Mouse (Mus musculus) embryonic facial prominence, embryonic 15.5 days (tissue): ENCODE data around the gene Ppp1r1b. TPM values are rescaled to one million over a fixed set of nuclear protein-coding genes. Genes with fewer than 3 reads are reported as not detected.

ENCODE experiments used
- ATAC-seq: fragments of 200-750 bp; cut with Nextera tagmentation; 2 replicates; pipeline ENCODE4 v1.8.0; 2017; ENCODE audit warnings: low read depth, moderate TSS enrichment; ENCODE audit not compliant: insufficient number of reproducible peaks, low FRiP score, low TSS enrichment
- H3K27ac ChIP-seq: fragments of 300-500 bp; sonication (generic); replicated peaks from 2 replicates; pipeline ENCODE4 v1.5.1; 2015; ENCODE audit warnings: mild to moderate bottlenecking, inconsistent platforms
- H3K27me3 ChIP-seq: fragments of 300-500 bp; sonication (generic); 2 replicates; pipeline ENCODE4 v1.6.1; 2015; ENCODE audit warnings: inconsistent platforms
- H3K36me3 ChIP-seq: fragments of 300-500 bp; sonication (generic); 2 replicates; pipeline ENCODE4 v1.6.1; 2015; ENCODE audit warnings: mild to moderate bottlenecking, inconsistent platforms
- H3K4me1 ChIP-seq: fragments of 300-500 bp; sonication (generic); 2 replicates; pipeline ENCODE4 v1.6.1; 2015; ENCODE audit warnings: inconsistent platforms
- H3K4me2 ChIP-seq: fragments of 300-500 bp; sonication (generic); replicated peaks from 2 replicates; pipeline ENCODE4 v1.6.1; 2015; ENCODE audit warnings: mild to moderate bottlenecking, inconsistent platforms
- H3K4me3 ChIP-seq: fragments of 300-500 bp; sonication (generic); replicated peaks from 2 replicates; pipeline ENCODE4 v1.5.1; 2015; ENCODE audit warnings: mild to moderate bottlenecking, inconsistent platforms
- H3K9ac ChIP-seq: fragments of 300-500 bp; sonication (generic); 2 replicates; pipeline ENCODE4 v1.6.1; 2015; ENCODE audit warnings: inconsistent platforms
- H3K9me3 ChIP-seq: fragments of 300-500 bp; sonication (generic); replicated peaks from 2 replicates; pipeline ENCODE4 v1.6.1; 2016; ENCODE audit warnings: inconsistent platforms
- WGBS: fragments of 180-500 bp; shearing (Covaris S2); methylation state at CpG from one replicate; pipeline ENCODE4 v1.1.7; 2015; 5-methylcytosine and 5-hydroxymethylcytosine counted together
- polyA plus RNA-seq: library from polyadenylated mRNA; unstranded; fragments of >200 nt; fragmentation: Nextera tagmentation; extraction: Ambion mirVana; gene quantifications from 2 replicates; pipeline ENCODE4 v1.2.1, GENCODE M21; 2015

The Ppp1r1b gene
- polyA plus RNA-seq, 1 experiment from 2014 or later: 7.0 TPM

- ATAC-seq: no peak
- Histone ChIP-seq H3K9me3 (no peaks in the 10 kb centered on the region), H3K9ac (peak overlapping the region; percentile 60; the same call in 1 of the 2 replicates), H3K27me3 (no peaks in the 10 kb centered on the region; the same call in 1 of the 2 replicates), H3K27ac (0 out of 2 replicates have a peak overlapping the region, but pooled peaks have one; percentile 96), H3K4me3 (peak overlapping the region; percentile 70), H3K4me1 (peaks cover 13% of the 10 kb centered on the region), H3K4me2 (peak overlapping the region; percentile 63), H3K36me3 (no peaks in the 10 kb centered on the region)
- WGBS: 52% methylated on average over 3 of the region's 3 CpGs
Measured at GRCm38 (mm10) chr11:98400816-98401215, 52.6 kb downstream of the Ppp1r1b start.

DNA sequence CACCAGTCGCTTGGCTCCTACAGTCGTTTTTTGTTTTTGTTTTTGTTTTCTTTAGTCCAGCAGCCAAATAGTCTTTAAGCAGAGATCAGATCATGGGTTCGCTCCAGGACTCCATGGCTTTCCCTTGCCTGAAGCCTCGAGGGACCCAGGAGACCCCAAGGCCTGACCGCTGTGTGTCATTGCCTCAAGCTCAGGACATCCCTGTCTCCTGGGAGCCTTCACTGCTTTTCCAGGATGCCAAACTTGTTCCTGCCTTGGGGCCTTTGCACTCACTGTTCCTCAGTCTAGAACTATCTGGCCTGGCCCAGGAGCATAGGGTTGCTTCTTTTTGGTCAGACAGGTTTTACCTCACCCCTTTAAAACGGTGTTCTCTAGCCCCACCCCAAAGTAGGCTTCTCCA, 58.4 kb downstream of the Ppp1r1b start:
- Histone ChIP-seq H3K4me2 (no peak overlapping the region), H3K27me3 (no peaks in the 10 kb centered on the region; the same call in 1 of the 2 replicates), H3K4me1 (peaks cover 26% of the 10 kb centered on the region), H3K9ac (no peak overlapping the region), H3K27ac (0 out of 2 replicates have a peak overlapping the region, but pooled peaks have one; percentile 12), H3K9me3 (no peaks in the 10 kb centered on the region), H3K36me3 (no peaks in the 10 kb centered on the region), H3K4me3 (no peak overlapping the region)
- WGBS: 59% methylated on average over 6 of the region's 6 CpGs
- no peak for ATAC-seq

Other genes with a start within 250 kb of the Ppp1r1b start
- 22.0 and 24.0 TPM in 2 replicates for gene Fbxl20, start 198.0 kb upstream of the Ppp1r1b start, polyA plus RNA-seq
- gene Med1, start 155.1 kb upstream of the Ppp1r1b start, polyA plus RNA-seq: 57.9 and 59.1 TPM in 2 replicates
- gene Cdk12, start 145.3 kb upstream of the Ppp1r1b start, polyA plus RNA-seq: 9.9 and 10.6 TPM in 2 replicates
- gene Neurod2, start 18.8 kb upstream of the Ppp1r1b start, polyA plus RNA-seq: 0.09 TPM in 1 of 2 replicates, not detected in the other
- gene Stard3, start 10.0 kb downstream of the Ppp1r1b start, polyA plus RNA-seq: 41.0 and 41.3 TPM in 2 replicates
- gene Tcap, start 35.4 kb downstream of the Ppp1r1b start, polyA plus RNA-seq: 8.4 and 12.2 TPM in 2 replicates
- gene Pnmt, start 38.0 kb downstream of the Ppp1r1b start, polyA plus RNA-seq: 0.56 and 0.66 TPM in 2 replicates
- 13.7 and 16.8 TPM in 2 replicates for gene Pgap3, start 52.1 kb downstream of the Ppp1r1b start, polyA plus RNA-seq
- 60.7 and 64.0 TPM in 2 replicates for gene Erbb2, start 64.1 kb downstream of the Ppp1r1b start, polyA plus RNA-seq
- 109 and 111 TPM in 2 replicates for gene Mien1, start 90.6 kb downstream of the Ppp1r1b start, polyA plus RNA-seq
- gene Grb7, start 98.0 kb downstream of the Ppp1r1b start, polyA plus RNA-seq: 16.2 and 22.4 TPM in 2 replicates
- 0.33 and 0.67 TPM in 2 replicates for gene Ikzf3, start 197.6 kb downstream of the Ppp1r1b start, polyA plus RNA-seq
- 0.16 TPM in 1 of 2 replicates, not detected in the other for gene Zpbp2, start 202.7 kb downstream of the Ppp1r1b start, polyA plus RNA-seq
- gene Ormdl3, start 239.0 kb downstream of the Ppp1r1b start, polyA plus RNA-seq: 76.4 and 87.3 TPM in 2 replicates
- gene Lrrc3c, start 249.9 kb downstream of the Ppp1r1b start, polyA plus RNA-seq: not detected in 2 replicates